Mouse (Mus musculus) liver, adult 2 months (tissue): ENCODE data around the gene Nfs1. TPM values are rescaled to one million over a fixed set of nuclear protein-coding genes. Genes with fewer than 3 reads are reported as not detected.

Experiments used
- DNase-seq: peaks from one replicate; pipeline ENCODE4 v3.0.0-alpha.2; 2011; ENCODE audit warnings: low read depth, low spot score; ENCODE audit errors: extremely low read depth
- H3K27ac ChIP-seq: fragments of 200-500 bp; replicated peaks from 2 replicates; pipeline ENCODE4 v1.5.1; 2012; ENCODE audit warnings: low read depth, mild to moderate bottlenecking, control low read depth, inconsistent platforms, low read length; ENCODE audit not compliant: insufficient read depth
- H3K27me3 ChIP-seq: fragments of 200-500 bp; 2 replicates; pipeline ENCODE4 v1.6.1; 2012; ENCODE audit warnings: mild to moderate bottlenecking, moderate library complexity, low read length, inconsistent platforms; ENCODE audit not compliant: control insufficient read depth, insufficient read depth
- H3K36me3 ChIP-seq: fragments of 200-500 bp; 2 replicates; pipeline ENCODE4 v1.6.1; 2012; ENCODE audit warnings: low read length, inconsistent platforms; ENCODE audit not compliant: control insufficient read depth, insufficient read depth
- H3K4me1 ChIP-seq: fragments of 200-500 bp; 2 replicates; pipeline ENCODE4 v1.6.1; 2011; ENCODE audit warnings: low read length; ENCODE audit not compliant: control insufficient read depth, insufficient read depth
- H3K4me3 ChIP-seq: fragments of 200-500 bp; 2 replicates; pipeline ENCODE4 v1.5.1; 2011; ENCODE audit warnings: low read depth, mild to moderate bottlenecking, control low read depth, low read length, moderate library complexity; ENCODE audit not compliant: insufficient read depth
- H3K79me2 ChIP-seq: fragments of 200-500 bp; 2 replicates; pipeline ENCODE4 v1.6.1; 2012; ENCODE audit warnings: inconsistent platforms, mild to moderate bottlenecking, low read length, moderate library complexity; ENCODE audit not compliant: control insufficient read depth, insufficient read depth
- H3K9ac ChIP-seq: fragments of 200-500 bp; 2 replicates; pipeline ENCODE4 v1.6.1; 2012; ENCODE audit warnings: low read depth, mild to moderate bottlenecking, control low read depth, inconsistent platforms, low read length
- CTCF ChIP-seq: fragments of 200-500 bp; IDR thresholded peaks from 2 replicates; pipeline ENCODE4 v1.5.1; 2011; ENCODE audit warnings: low read depth, low read length, control low read depth
- POLR2A ChIP-seq: fragments of 200-500 bp; IDR thresholded peaks from 2 replicates; pipeline ENCODE4 v1.6.1; 2011; ENCODE audit warnings: low read length, control low read depth; ENCODE audit not compliant: insufficient read depth; ENCODE audit errors: extremely low read depth
- WGBS: fragments of 180-500 bp; shearing (Covaris S2); methylation state at CpG from one replicate; pipeline ENCODE4 v1.1.7; 2018; 5-methylcytosine and 5-hydroxymethylcytosine counted together
- polyA plus RNA-seq: library from polyadenylated mRNA; depleted of rRNA; stranded (reverse); fragments of >200 nt; gene quantifications from 2 replicates; pipeline ENCODE4 v1.2.3, GENCODE M21; 2012; rRNA removed
- total RNA-seq: library from RNA; depleted of rRNA; stranded (reverse); fragments of >200 nt; gene quantifications from 2 replicates; pipeline ENCODE4 v1.2.3, GENCODE M21; 2014; rRNA removed

Nfs1 gene
- total and polyA plus RNA-seq, 2 experiments = 67.4 to 75.1 TPM

DNA sequence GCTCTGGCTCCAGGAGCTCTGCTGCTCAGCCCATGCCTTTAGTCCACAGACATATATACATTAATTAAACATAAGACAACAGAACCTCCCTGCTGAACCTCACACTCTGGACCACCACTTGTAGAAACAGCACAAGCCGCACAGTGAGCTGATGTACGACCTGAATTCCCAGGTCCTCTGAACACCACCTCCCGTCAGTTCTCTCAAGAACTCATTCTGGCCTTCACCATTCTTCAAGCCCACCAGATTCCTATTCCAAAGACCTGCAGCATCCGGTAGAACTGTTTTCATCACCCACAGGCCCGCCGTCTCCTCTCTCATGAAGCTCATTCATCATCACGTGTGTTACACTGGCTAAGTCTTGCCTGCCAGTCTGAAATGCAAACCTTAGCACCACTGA, 63.6 kb downstream of the Nfs1 start:
- DNase-seq = no peak
- 91% methylated on average over 7 of the region's 7 CpGs for WGBS
- no peak overlapping the region for H3K9ac ChIP-seq
- no peaks in the 10 kb centered on the region for H3K27me3 ChIP-seq
- TF ChIP-seq POLR2A = no peak
- TF ChIP-seq CTCF = no peak
- no peak overlapping the region for H3K27ac ChIP-seq
- peaks cover 5% of the 10 kb centered on the region; the same call in 1 of the 2 replicates for H3K79me2 ChIP-seq
- H3K36me3 ChIP-seq = peaks cover 21% of the 10 kb centered on the region
- no peak overlapping the region for H3K4me3 ChIP-seq
- H3K4me1 ChIP-seq = peaks cover 4% of the 10 kb centered on the region

DNA sequence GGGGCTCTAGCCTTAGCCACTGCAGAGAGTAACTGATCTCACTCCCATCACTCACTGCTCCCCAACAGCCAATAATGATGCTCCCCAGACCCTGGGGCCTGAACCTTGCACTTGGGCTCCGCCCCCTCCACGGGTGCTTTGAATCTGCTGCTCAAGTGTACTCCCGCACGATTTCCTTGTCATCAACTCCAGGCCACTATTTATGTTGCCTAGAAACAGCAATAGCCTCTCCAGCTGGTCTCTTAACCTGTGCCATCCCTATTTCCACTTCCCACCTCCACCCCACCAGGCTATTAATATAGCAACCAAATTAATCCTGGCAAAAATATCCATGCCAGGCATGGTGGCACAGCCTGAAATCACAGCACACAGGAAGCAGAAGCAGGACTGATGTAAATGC, 64.3 kb downstream of the Nfs1 start:
- Histone ChIP-seq H3K4me1 (peaks cover 4% of the 10 kb centered on the region), H3K9ac (no peak overlapping the region), H3K79me2 (0 out of 2 replicates have a peak, but pooled peaks cover 2% of the 10 kb centered on the region), H3K27ac (no peak overlapping the region), H3K4me3 (no peak overlapping the region), H3K36me3 (peaks cover 27% of the 10 kb centered on the region), H3K27me3 (no peaks in the 10 kb centered on the region)
- DNase-seq = no peak
- 47% methylated on average over 4 of the region's 4 CpGs for WGBS
- TF ChIP-seq POLR2A (no peak), CTCF (no peak)

DNA sequence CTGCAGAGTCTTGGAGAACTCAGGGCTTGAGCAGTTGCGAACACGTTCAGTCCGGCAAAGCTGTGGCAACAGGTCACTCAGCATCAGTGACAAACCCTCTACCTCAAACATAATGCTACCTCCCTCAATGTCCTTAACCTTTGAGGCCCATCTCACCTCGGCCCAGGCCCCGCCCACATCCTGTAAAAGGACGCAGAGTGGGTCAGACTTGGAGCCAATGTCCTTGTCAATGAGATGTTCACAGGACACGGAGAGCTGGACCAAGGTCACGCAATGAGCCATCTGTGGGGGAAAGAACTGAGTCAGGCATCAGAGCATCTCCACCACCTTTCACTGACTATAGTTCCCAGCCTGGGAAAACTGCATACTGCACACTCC, 64.8 kb downstream of the Nfs1 start:
- Histone ChIP-seq H3K79me2 (no peaks in the 10 kb centered on the region), H3K4me1 (0 out of 2 replicates have a peak, but pooled peaks cover under 1% of the 10 kb centered on the region), H3K36me3 (peaks cover 29% of the 10 kb centered on the region), H3K9ac (no peak overlapping the region), H3K27me3 (no peaks in the 10 kb centered on the region), H3K27ac (no peak overlapping the region), H3K4me3 (no peak overlapping the region)
- TF ChIP-seq POLR2A (no peak), CTCF (no peak)
- WGBS = 74% methylated on average over 8 of the region's 8 CpGs
- DNase-seq = no peak

DNA sequence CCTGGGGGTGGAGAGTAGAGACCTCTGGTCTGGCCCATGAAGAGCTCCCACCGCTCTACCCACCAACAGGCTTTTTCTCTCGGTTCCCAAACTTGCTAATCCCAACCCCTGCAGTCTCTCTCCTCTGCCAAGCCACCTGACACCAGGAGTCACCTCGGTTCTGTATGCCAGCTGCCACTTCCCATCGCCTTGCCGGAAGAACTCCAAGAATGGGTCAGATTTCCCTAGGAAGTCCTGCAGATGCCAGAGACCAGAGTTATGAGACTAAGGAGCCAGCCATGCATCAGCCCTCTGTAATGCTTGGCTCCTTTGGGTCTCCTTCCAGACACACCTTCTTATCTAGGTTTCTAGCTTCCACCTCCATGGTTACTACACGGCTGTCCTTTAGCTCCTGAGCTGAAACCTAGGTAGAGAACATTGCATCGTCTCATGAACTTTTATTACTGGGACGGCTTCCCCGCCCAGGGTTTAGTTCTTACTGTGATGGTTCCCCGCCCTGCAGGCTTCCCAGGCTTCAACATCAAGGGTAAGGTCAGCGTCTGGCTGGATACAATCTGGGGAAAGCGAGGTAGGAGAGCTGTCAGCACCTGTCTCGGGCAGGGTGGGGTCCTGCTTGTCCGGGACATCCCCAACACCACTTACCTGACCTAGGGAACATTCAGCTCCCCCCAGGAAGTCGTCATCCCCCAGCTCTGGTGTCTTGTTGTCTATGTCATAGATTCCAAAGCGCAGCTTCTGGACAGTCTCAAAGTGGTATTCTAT, 65.4 kb downstream of the Nfs1 start:
- Histone ChIP-seq H3K79me2 (no peaks in the 10 kb centered on the region), H3K9ac (no peak overlapping the region), H3K4me3 (no peak overlapping the region), H3K27me3 (no peaks in the 10 kb centered on the region), H3K27ac (no peak overlapping the region), H3K4me1 (no peaks in the 10 kb centered on the region), H3K36me3 (peaks cover 32% of the 10 kb centered on the region)
- 96% methylated on average over 16 of the region's 16 CpGs for WGBS
- DNase-seq = no peak
- TF ChIP-seq POLR2A = no peak

DNA sequence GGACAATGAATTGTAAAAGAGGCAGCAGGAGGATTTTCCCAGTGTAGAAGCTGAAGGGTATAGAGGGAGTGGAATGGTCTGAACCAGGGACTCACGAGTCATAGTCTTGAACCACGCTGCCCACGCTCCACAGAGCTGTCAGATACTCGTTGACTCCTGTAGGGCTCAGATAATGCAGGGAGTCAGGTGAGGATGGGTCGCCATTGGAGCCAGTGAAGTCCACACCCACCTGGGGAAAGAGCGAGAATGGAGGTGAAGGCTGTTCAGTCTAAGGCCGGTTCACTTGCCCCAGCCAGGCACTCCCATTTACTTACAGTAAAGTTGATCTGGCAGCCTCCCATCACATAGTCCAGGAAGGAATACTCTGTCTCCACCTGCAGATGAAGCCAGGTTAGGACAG, 66.5 kb downstream of the Nfs1 start:
- Histone ChIP-seq H3K27ac (no peak overlapping the region), H3K79me2 (no peaks in the 10 kb centered on the region), H3K9ac (no peak overlapping the region), H3K4me1 (no peaks in the 10 kb centered on the region), H3K36me3 (peaks cover 38% of the 10 kb centered on the region), H3K27me3 (no peaks in the 10 kb centered on the region), H3K4me3 (no peak overlapping the region)
- DNase-seq = no peak
- WGBS = 91% methylated on average over 7 of the region's 7 CpGs
- TF ChIP-seq CTCF = no peak
- TF ChIP-seq POLR2A = no peak

DNA sequence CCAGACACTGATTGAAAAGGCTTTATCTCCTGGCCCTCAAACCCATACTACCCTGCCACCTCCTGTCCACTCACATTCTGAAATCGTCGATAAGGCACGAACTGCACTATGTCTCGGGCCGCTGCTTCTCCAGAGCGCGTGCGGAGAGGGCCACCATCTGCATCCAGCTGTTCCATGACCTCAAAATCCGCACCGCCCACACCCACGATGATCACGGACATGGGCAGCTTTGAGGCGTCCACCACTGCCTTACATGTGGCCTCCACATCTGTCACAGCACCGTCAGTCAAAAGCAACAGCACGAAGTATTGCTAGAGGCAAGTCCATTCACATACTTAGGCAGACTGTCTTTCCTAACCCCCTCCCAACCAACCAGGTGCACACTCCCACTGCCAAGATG, 70.3 kb downstream of the Nfs1 start:
- Histone ChIP-seq H3K9ac (no peak overlapping the region), H3K27me3 (no peaks in the 10 kb centered on the region), H3K4me1 (no peaks in the 10 kb centered on the region), H3K36me3 (peaks cover 43% of the 10 kb centered on the region), H3K4me3 (no peak overlapping the region), H3K79me2 (no peaks in the 10 kb centered on the region), H3K27ac (no peak overlapping the region)
- TF ChIP-seq POLR2A (no peak), CTCF (no peak)
- WGBS = 95% methylated on average over 15 of the region's 15 CpGs
- no peak for DNase-seq

Other genes with a start within 250 kb of the Nfs1 start
- 61.3 and 65.9 TPM in 2 replicates for gene Uqcc1, start 213.9 kb downstream of the Nfs1 start, total RNA-seq
- gene Uqcc1, start 213.9 kb downstream of the Nfs1 start, polyA plus RNA-seq = 31.2 and 34.4 TPM in 2 replicates
- not detected in 2 replicates for gene Gm15557, start 203.5 kb downstream of the Nfs1 start, total RNA-seq
- gene Gm15557, start 203.5 kb downstream of the Nfs1 start, polyA plus RNA-seq = not detected in 2 replicates
- gene Gdf5, start 198.8 kb downstream of the Nfs1 start, total RNA-seq = not detected in 2 replicates
- not detected in 2 replicates for gene Gdf5, start 198.8 kb downstream of the Nfs1 start, polyA plus RNA-seq
- gene Cep250, start 187.7 kb downstream of the Nfs1 start, total RNA-seq = 2.3 and 3.3 TPM in 2 replicates
- 1.7 and 2.5 TPM in 2 replicates for gene Cep250, start 187.7 kb downstream of the Nfs1 start, polyA plus RNA-seq
- 2.5 and 3.9 TPM in 2 replicates for gene 6430550D23Rik, start 136.2 kb downstream of the Nfs1 start, total RNA-seq
- gene 6430550D23Rik, start 136.2 kb downstream of the Nfs1 start, polyA plus RNA-seq = 2.2 and 3.5 TPM in 2 replicates
- gene Ergic3, start 136.1 kb downstream of the Nfs1 start, total RNA-seq = 59.2 and 71.9 TPM in 2 replicates
- 168 and 185 TPM in 2 replicates for gene Ergic3, start 136.1 kb downstream of the Nfs1 start, polyA plus RNA-seq
- not detected in 2 replicates for gene Fer1l4, start 91.2 kb downstream of the Nfs1 start, total RNA-seq
- gene Fer1l4, start 91.2 kb downstream of the Nfs1 start, polyA plus RNA-seq = 0.06 TPM in 1 of 2 replicates, not detected in the other
- 1.6 and 1.7 TPM in 2 replicates for gene Spag4, start 79.0 kb downstream of the Nfs1 start, total RNA-seq
- 4.8 and 5.5 TPM in 2 replicates for gene Spag4, start 79.0 kb downstream of the Nfs1 start, polyA plus RNA-seq
- gene Cpne1, start 32.2 kb downstream of the Nfs1 start, total RNA-seq = 18.3 and 21.9 TPM in 2 replicates
- gene Cpne1, start 32.2 kb downstream of the Nfs1 start, polyA plus RNA-seq = 30.9 and 32.3 TPM in 2 replicates
- gene Rbm12, start 32.2 kb downstream of the Nfs1 start, total RNA-seq = 3.9 and 5.1 TPM in 2 replicates
- 4.0 and 4.2 TPM in 2 replicates for gene Rbm12, start 32.2 kb downstream of the Nfs1 start, polyA plus RNA-seq
- gene Gm28036, start 17.1 kb downstream of the Nfs1 start, total RNA-seq = 1.6 and 1.9 TPM in 2 replicates
- gene Gm28036, start 17.1 kb downstream of the Nfs1 start, polyA plus RNA-seq = 0.70 and 1.1 TPM in 2 replicates
- 139 and 152 TPM in 2 replicates for gene Romo1, start 147 bp downstream of the Nfs1 start, total RNA-seq
- gene Romo1, start 147 bp downstream of the Nfs1 start, polyA plus RNA-seq = 247 and 252 TPM in 2 replicates
- gene Rbm39, start 36.1 kb upstream of the Nfs1 start, total RNA-seq = 188 and 219 TPM in 2 replicates
- gene Rbm39, start 36.1 kb upstream of the Nfs1 start, polyA plus RNA-seq = 19.9 and 22.7 TPM in 2 replicates
- gene Phf20, start 52.3 kb upstream of the Nfs1 start, total RNA-seq = 5.6 and 6.2 TPM in 2 replicates
- gene Phf20, start 52.3 kb upstream of the Nfs1 start, polyA plus RNA-seq = 2.9 and 3.1 TPM in 2 replicates
- 0.67 and 1.0 TPM in 2 replicates for gene Cnbd2, start 168.1 kb upstream of the Nfs1 start, total RNA-seq
- gene Cnbd2, start 168.1 kb upstream of the Nfs1 start, polyA plus RNA-seq = 0.40 and 0.62 TPM in 2 replicates
- gene Scand1, start 168.5 kb upstream of the Nfs1 start, total RNA-seq = 31.1 and 34.3 TPM in 2 replicates
- gene Scand1, start 168.5 kb upstream of the Nfs1 start, polyA plus RNA-seq = 65.9 and 81.5 TPM in 2 replicates